Mouse (Mus musculus): ENCODE measurements around the gene Hnrnpa1.

- TF ChIP-seq EP300 (IDR thresholded peaks at IDR 0.05; ENCODE audit: insufficient read depth, low read depth, low read length) (no peak), CTCF (IDR thresholded peaks at IDR 0.05; ENCODE audit: low read depth, low read length) (no peak), POLR2A (IDR thresholded peaks at IDR 0.05; ENCODE audit: insufficient read depth, low read length) (no peak)
Observed at GRCm38 (mm10) chr15:103248401-103249313, 8.4 kb downstream of the Hnrnpa1 start.
